Comparison of ENCODE assay signal across 12 mouse cellular contexts in genomic region chr2:93899397-93900380, GRCm38 (mm10). TPM values are rescaled to one million over a fixed set of nuclear protein-coding genes. Genes with fewer than 3 reads are reported as not detected.
A peak's percentile ranks its signal among the peaks of the same experiment; 100 is the strongest.
DNase-seq lines count a peak whose midpoint lies in the region; ATAC-seq lines count a peak whose summit lies in the region.
"Had no signal": no experiment of that assay in that cellular context is flagged by ENCODE, and none has a peak within 500 bp of the region (broad histone marks: within the 10 kb centered on the region; RNA-seq: fewer than 3 reads in every experiment).

No protein-coding gene starts in this region.

- H3K9me3 ChIP-seq in kidney, embryonic 16.5 days (ENCODE audit: low read length): no peaks in the 10 kb centered on the region
- H3K9me3 ChIP-seq in forebrain, embryonic 14.5 days (replicated peaks; ENCODE audit: control insufficient read depth, low read length): no peaks in the 10 kb centered on the region
- H3K9me3 ChIP-seq: limb, embryonic 15.5 days; neural tube, embryonic 13.5 days had no signal

- no peak overlapping the region for H3K9ac ChIP-seq in kidney, embryonic 16.5 days (replicated peaks; ENCODE audit: low read length)
- H3K9ac ChIP-seq in forebrain, embryonic 14.5 days (ENCODE audit: low read length): no peak overlapping the region
- H3K9ac ChIP-seq: limb, embryonic 15.5 days; neural tube, embryonic 13.5 days had no signal

- 54% methylated on average over 16 of the region's 16 CpGs for WGBS in kidney, embryonic 16.5 days
- WGBS in forebrain, embryonic 14.5 days: 40% methylated on average over 16 of the region's 16 CpGs

- 0 out of 2 replicates have a peak, but pooled peaks cover 2% of the 10 kb centered on the region for H3K4me1 ChIP-seq in kidney, embryonic 16.5 days (ENCODE audit: insufficient read depth, low read length)
- peaks cover 3% of the 10 kb centered on the region; the same call in 1 of the 2 replicates for H3K4me1 ChIP-seq in forebrain, embryonic 14.5 days (ENCODE audit: control insufficient read depth, insufficient read depth, low read length)

- ATAC-seq in kidney, embryonic 16.5 days (ENCODE audit: low FRiP score, low TSS enrichment): peak; percentile 70
- peak; percentile 68 for ATAC-seq in forebrain, embryonic 14.5 days

- no peak overlapping the region for H3K4me3 ChIP-seq in kidney, embryonic 16.5 days (ENCODE audit: low read length)
- no peak overlapping the region for H3K4me3 ChIP-seq in forebrain, embryonic 14.5 days (ENCODE audit: low read depth, low read length)
- H3K4me3 ChIP-seq: limb, embryonic 15.5 days; neural tube, embryonic 13.5 days had no signal

- intact Hi-C loops in heart, postnatal 14 days (cut with DNase I): no loop called here

- no peaks in the 10 kb centered on the region for H3K36me3 ChIP-seq in kidney, embryonic 16.5 days (ENCODE audit: insufficient read depth, low read length)
- H3K36me3 ChIP-seq in forebrain, embryonic 14.5 days (ENCODE audit: control insufficient read depth, insufficient read depth, low read length): no peaks in the 10 kb centered on the region
- H3K36me3 ChIP-seq: limb, embryonic 15.5 days; neural tube, embryonic 13.5 days had no signal

- no peaks in the 10 kb centered on the region for H3K27me3 ChIP-seq in kidney, embryonic 16.5 days (ENCODE audit: insufficient read depth, low read length)
- no peaks in the 10 kb centered on the region for H3K27me3 ChIP-seq in forebrain, embryonic 14.5 days (replicated peaks; ENCODE audit: control insufficient read depth, insufficient read depth, low read length)
- H3K27me3 ChIP-seq: limb, embryonic 15.5 days; neural tube, embryonic 13.5 days had no signal

- H3K27ac ChIP-seq in kidney, embryonic 16.5 days (ENCODE audit: low read length): no peak overlapping the region
- H3K27ac ChIP-seq in forebrain, embryonic 14.5 days (ENCODE audit: low read depth, low read length): peak overlapping the region; percentile 55; the same call in 1 of the 2 replicates
- H3K27ac ChIP-seq: limb, embryonic 15.5 days; neural tube, embryonic 13.5 days had no signal

- H3K4me2 ChIP-seq in kidney, embryonic 16.5 days (replicated peaks; ENCODE audit: low read depth, low read length): no peak overlapping the region
- H3K4me2 ChIP-seq in forebrain, embryonic 14.5 days (ENCODE audit: low read length): no peak overlapping the region
- H3K4me2 ChIP-seq: limb, embryonic 15.5 days; neural tube, embryonic 13.5 days had no signal

- no peak for DNase-seq in kidney, adult 11 months
- peak; percentile 23 to 47 for DNase-seq in right cerebral cortex, adult 2 months (ENCODE audit: low spot score in 2 of 2)
- DNase-seq in right cerebral cortex, postnatal 25 days: no peak
- peak; percentile 50 for DNase-seq in forebrain, embryonic 14.5 days (ENCODE audit: low spot score)
- DNase-seq in yolk sac, embryonic 10.5 days (ENCODE audit: low spot score): peak; percentile 58
- DNase-seq in urinary bladder, postnatal 14 days (ENCODE audit: low spot score): no peak
- no peak for DNase-seq in heart, postnatal 14 days

RNA-seq across cellular contexts. Expression of gene Accsl, which starts 30.7 kb away (rescaled TPM):
- polyA plus RNA-seq in kidney, embryonic 16.5 days (2015; fragmentation: Nextera tagmentation; extraction: Ambion mirVana): not detected in 2 replicates
- polyA plus RNA-seq in forebrain, embryonic 14.5 days (2014; fragmentation: Nextera tagmentation; extraction: Ambion mirVana): 0.71 and 1.2 TPM in 2 replicates
- not detected for total RNA-seq in heart, postnatal 14 days (2021)
- total RNA-seq: common myeloid progenitor, adult 5-6 weeks had no signal
- polyA plus RNA-seq: heart, embryonic 14.5 days; limb, embryonic 15.5 days had no signal

RNA-seq across cellular contexts. Expression of gene Accs, which starts 49.9 kb away (rescaled TPM):
- 9.0 and 9.8 TPM in 2 replicates for polyA plus RNA-seq in kidney, embryonic 16.5 days (2015; fragmentation: Nextera tagmentation; extraction: Ambion mirVana)
- polyA plus RNA-seq in forebrain, embryonic 14.5 days (2014; fragmentation: Nextera tagmentation; extraction: Ambion mirVana): 5.0 and 8.0 TPM in 2 replicates
- total RNA-seq in heart, postnatal 14 days (2021): 1 to 10 TPM; 3.4 to 5.0 TPM

RNA-seq across cellular contexts. Expression of gene Gm13889, which starts 57.3 kb away (rescaled TPM):
- 9.5 and 10.0 TPM in 2 replicates for polyA plus RNA-seq in kidney, embryonic 16.5 days (2015; fragmentation: Nextera tagmentation; extraction: Ambion mirVana)
- 23.9 and 28.6 TPM in 2 replicates for polyA plus RNA-seq in forebrain, embryonic 14.5 days (2014; fragmentation: Nextera tagmentation; extraction: Ambion mirVana)
- 10 to 100 TPM; 20.7 to 20.9 TPM for total RNA-seq in heart, postnatal 14 days (2021)

Comparison
In these comparisons a context has a peak if more than half of its experiments do, and no peak if none do; other contexts are left out.
1. DNase-seq: peak in right cerebral cortex, adult 2 months (2 of 2), forebrain, embryonic 14.5 days (single experiment) and yolk sac, embryonic 10.5 days (single experiment); none in kidney, adult 11 months (single experiment), right cerebral cortex, postnatal 25 days (single experiment), urinary bladder, postnatal 14 days (single experiment) and heart, postnatal 14 days (0 of 2).